Mouse (Mus musculus) small intestine, adult 2 months (tissue): Measurements from ENCODE around the gene Asprv1. TPM values are rescaled to one million over a fixed set of nuclear protein-coding genes. Genes with fewer than 3 reads are reported as not detected.

Experiments
- H3K27ac ChIP-seq: fragments of 200-500 bp; 2 replicates; pipeline ENCODE4 v1.5.1; 2012; ENCODE audit warnings: low read depth, low read length, control low read depth, inconsistent platforms; ENCODE audit not compliant: insufficient read depth
- H3K27me3 ChIP-seq: fragments of 200-500 bp; 2 replicates; pipeline ENCODE4 v1.6.1; 2012; ENCODE audit warnings: mild to moderate bottlenecking, moderate library complexity, low read length, inconsistent platforms; ENCODE audit not compliant: control insufficient read depth, insufficient read depth
- H3K36me3 ChIP-seq: fragments of 200-500 bp; 2 replicates; pipeline ENCODE4 v1.6.1; 2012; ENCODE audit warnings: mild to moderate bottlenecking, low read length, control low read depth, inconsistent platforms; ENCODE audit not compliant: control insufficient read depth, insufficient read depth
- H3K4me1 ChIP-seq: fragments of 200-500 bp; 2 replicates; pipeline ENCODE4 v1.6.1; 2012; ENCODE audit warnings: low read length, inconsistent platforms, mixed read lengths; ENCODE audit not compliant: control insufficient read depth, insufficient read depth, insufficient read length
- H3K4me3 ChIP-seq: fragments of 200-500 bp; 2 replicates; pipeline ENCODE4 v1.5.1; 2012; ENCODE audit warnings: low read depth, mild to moderate bottlenecking, control low read depth, inconsistent platforms, low read length, moderate library complexity
- CTCF ChIP-seq: fragments of 200-500 bp; IDR thresholded peaks from 2 replicates; pipeline ENCODE4 v1.5.1; 2012; ENCODE audit warnings: low read depth, mild to moderate bottlenecking, control low read depth, inconsistent platforms, low read length, moderate library complexity, mixed read lengths; ENCODE audit not compliant: insufficient replicate concordance, insufficient read length; ENCODE audit errors: extremely low read depth
- POLR2A ChIP-seq: fragments of 200-500 bp; IDR thresholded peaks from 2 replicates; pipeline ENCODE4 v1.6.1; 2012; ENCODE audit warnings: low read depth, mild to moderate bottlenecking, control low read depth, inconsistent platforms, low read length, moderate library complexity
- WGBS: fragments of 180-500 bp; shearing (Covaris S2); methylation state at CpG from one replicate; pipeline ENCODE4 v1.1.7; 2018; 5-methylcytosine and 5-hydroxymethylcytosine counted together
- polyA plus RNA-seq: library from polyadenylated mRNA; depleted of rRNA; stranded (reverse); fragments of >200 nt; gene quantifications from 2 replicates; pipeline ENCODE4 v1.2.3, GENCODE M21; 2012

Gene Asprv1
- polyA plus RNA-seq, 1 experiment: 0.23 TPM

- 25% methylated on average over 14 of the region's 14 CpGs for WGBS
- Histone ChIP-seq H3K27ac (peak overlapping the region; percentile 82), H3K36me3 (no peaks in the 10 kb centered on the region), H3K27me3 (no peaks in the 10 kb centered on the region), H3K4me1 (peaks cover 28% of the 10 kb centered on the region), H3K4me3 (peak overlapping the region; percentile 47)
- TF ChIP-seq POLR2A: no peak
- no peak for TF ChIP-seq CTCF
Measured at GRCm38 (mm10) chr6:86584296-86585015, 43.5 kb upstream of the Asprv1 start.

GRCm38 (mm10) chr6:86585070-86585600 is 42.8 kb upstream of the Asprv1 start:
- Histone ChIP-seq H3K27ac (peak overlapping the region; percentile 82), H3K4me3 (peak overlapping the region; percentile 47), H3K27me3 (no peaks in the 10 kb centered on the region), H3K36me3 (no peaks in the 10 kb centered on the region), H3K4me1 (peaks cover 26% of the 10 kb centered on the region)
- WGBS: 13% methylated on average over 16 of the region's 16 CpGs
- TF ChIP-seq CTCF: no peak
- TF ChIP-seq POLR2A: peak; percentile 40; the same call in 1 of the 2 replicates

GRCm38 (mm10) chr6:86586070-86586469 is 41.9 kb upstream of the Asprv1 start:
- 55% methylated on average over 5 of the region's 5 CpGs for WGBS
- TF ChIP-seq POLR2A (no peak), CTCF (no peak)
- Histone ChIP-seq H3K27me3 (no peaks in the 10 kb centered on the region), H3K36me3 (no peaks in the 10 kb centered on the region), H3K4me3 (no peak overlapping the region), H3K27ac (no peak overlapping the region), H3K4me1 (peaks cover 23% of the 10 kb centered on the region)

GRCm38 (mm10) chr6:86588429-86588828 is 39.5 kb upstream of the Asprv1 start:
- H3K4me3 ChIP-seq: no peak overlapping the region
- peaks cover 22% of the 10 kb centered on the region for H3K4me1 ChIP-seq
- no peaks in the 10 kb centered on the region for H3K27me3 ChIP-seq
- no peak for TF ChIP-seq POLR2A
- TF ChIP-seq CTCF: no peak
- H3K36me3 ChIP-seq: no peaks in the 10 kb centered on the region
- no peak overlapping the region for H3K27ac ChIP-seq
- WGBS: 42% methylated on average over 7 of the region's 7 CpGs

- WGBS: 86% methylated on average over 10 of the region's 10 CpGs
- TF ChIP-seq CTCF: no peak
- no peak for TF ChIP-seq POLR2A
- Histone ChIP-seq H3K36me3 (no peaks in the 10 kb centered on the region), H3K4me3 (no peak overlapping the region), H3K4me1 (peaks cover 16% of the 10 kb centered on the region; the same call in 1 of the 2 replicates), H3K27me3 (no peaks in the 10 kb centered on the region), H3K27ac (no peak overlapping the region)
Measured at GRCm38 (mm10) chr6:86593146-86593897, 34.6 kb upstream of the Asprv1 start.

GRCm38 (mm10) chr6:86594636-86595035 is 33.3 kb upstream of the Asprv1 start:
- 31% methylated on average over 9 of the region's 9 CpGs for WGBS
- H3K27ac ChIP-seq: peak overlapping the region; percentile 100
- H3K4me1 ChIP-seq: peaks cover 24% of the 10 kb centered on the region; the same call in 1 of the 2 replicates
- peak overlapping the region; percentile 56 for H3K4me3 ChIP-seq
- H3K27me3 ChIP-seq: no peaks in the 10 kb centered on the region
- H3K36me3 ChIP-seq: no peaks in the 10 kb centered on the region
- TF ChIP-seq POLR2A (no peak; the same call in 1 of the 2 replicates), CTCF (no peak)

GRCm38 (mm10) chr6:86595865-86596440 is 32.0 kb upstream of the Asprv1 start:
- TF ChIP-seq CTCF (no peak), POLR2A (peak; percentile 30; the same call in 1 of the 2 replicates)
- H3K27me3 ChIP-seq: no peaks in the 10 kb centered on the region
- no peaks in the 10 kb centered on the region for H3K36me3 ChIP-seq
- WGBS: 36% methylated on average over 17 of the region's 17 CpGs
- peaks cover 36% of the 10 kb centered on the region for H3K4me1 ChIP-seq
- H3K4me3 ChIP-seq: peak overlapping the region; percentile 37
- peak overlapping the region; percentile 100 for H3K27ac ChIP-seq
